Mouse (Mus musculus) small intestine, adult 2 months (tissue): ENCODE measurements around the gene Bglap3.

Source experiments
- CTCF ChIP-seq: fragments of 200-500 bp; IDR thresholded peaks from 2 replicates; pipeline ENCODE4 v1.5.1; 2012; ENCODE audit warnings: low read depth, mild to moderate bottlenecking, control low read depth, inconsistent platforms, low read length, moderate library complexity, mixed read lengths; ENCODE audit not compliant: insufficient replicate concordance, insufficient read length; ENCODE audit errors: extremely low read depth
- POLR2A ChIP-seq: fragments of 200-500 bp; IDR thresholded peaks from 2 replicates; pipeline ENCODE4 v1.6.1; 2012; ENCODE audit warnings: low read depth, mild to moderate bottlenecking, control low read depth, inconsistent platforms, low read length, moderate library complexity

GRCm38 (mm10) chr3:88336058-88337013, 36.2 kb downstream of the Bglap3 start, which contains the start of the genes Tmem79 and Smg5:
- TF ChIP-seq POLR2A (no peak; the same call in none of the 2 replicates), CTCF (no peak)
